Mouse (Mus musculus): ENCODE measurements around the gene Nt5c3b. TPM values are rescaled to one million over a fixed set of nuclear protein-coding genes. Genes with fewer than 3 reads are reported as not detected.
A peak's percentile ranks its signal among the peaks of the same experiment; 100 is the strongest.

Nt5c3b gene
- polyA plus RNA-seq, 2 experiments, result 138 to 140 TPM

GRCm38 (mm10) chr11:100395861-100396631, 45.6 kb downstream of the Nt5c3b start:
- Histone ChIP-seq H3K4me3 (replicated peaks; ENCODE audit: low read length) (peak overlapping the region; percentile 70), H3K4me1 (ENCODE audit: control insufficient read depth, insufficient read depth, low read length) (peaks cover 22% of the 10 kb centered on the region), H3K27me3 (ENCODE audit: control insufficient read depth, insufficient read depth, low read length) (no peaks in the 10 kb centered on the region), H3K36me3 (ENCODE audit: control insufficient read depth, insufficient read depth, low read length) (peaks cover 3% of the 10 kb centered on the region; the same call in 1 of the 2 replicates), H3K27ac (replicated peaks; ENCODE audit: low read depth, low read length) (no peak overlapping the region; the same call in 1 of the 2 replicates), H3K4me2 (replicated peaks; ENCODE audit: low read depth, low read length, severe bottlenecking) (peak overlapping the region; percentile 80), H3K9ac (ENCODE audit: low read depth, low read length, severe bottlenecking) (peak overlapping the region; percentile 72; the same call in 1 of the 2 replicates), H3K9me3 (ENCODE audit: control insufficient read depth, low read length) (no peaks in the 10 kb centered on the region)
- DNase-seq (ENCODE audit: low spot score), result no peak
- ATAC-seq (ENCODE audit: low FRiP score, low read depth), result no peak
- TF ChIP-seq POLR2A (IDR thresholded peaks at IDR 0.05; ENCODE audit: borderline replicate concordance, extremely low read depth, insufficient read depth, insufficient read length), result no peak
- WGBS, result 40% methylated on average over 17 of the region's 17 CpGs

DNA sequence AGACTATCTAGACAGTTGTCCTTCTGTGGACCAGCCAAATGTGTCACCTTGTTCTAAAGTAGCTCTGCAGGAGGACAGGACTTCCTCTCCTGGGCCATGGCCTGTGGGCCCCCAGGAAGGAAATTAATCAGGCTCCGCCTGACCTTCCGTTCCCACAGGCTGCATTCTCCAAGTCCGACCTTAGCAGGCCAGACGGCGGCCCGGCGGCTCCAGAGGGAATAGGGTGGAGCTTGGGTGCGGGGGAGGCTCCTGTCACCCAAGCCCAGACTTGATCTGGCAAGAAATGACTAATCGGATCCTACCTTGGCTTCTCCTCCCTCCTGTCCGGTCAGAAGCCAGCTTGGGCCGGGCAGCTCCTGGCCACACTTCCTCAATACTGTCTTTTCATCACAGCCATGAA, 46.4 kb downstream of the Nt5c3b start:
- no peak overlapping the region; the same call in 1 of the 2 replicates for H3K27ac ChIP-seq (replicated peaks; ENCODE audit: low read depth, low read length)
- no peak for TF ChIP-seq POLR2A (IDR thresholded peaks at IDR 0.05; ENCODE audit: borderline replicate concordance, extremely low read depth, insufficient read depth, insufficient read length)
- WGBS, result 26% methylated on average over 11 of the region's 11 CpGs
- ATAC-seq (ENCODE audit: low FRiP score, low read depth) (no peak), DNase-seq (ENCODE audit: low spot score) (no peak)
- H3K4me3 ChIP-seq (replicated peaks; ENCODE audit: low read length), result peak overlapping the region; percentile 70; the same call in 1 of the 2 replicates
- H3K36me3 ChIP-seq (ENCODE audit: control insufficient read depth, insufficient read depth, low read length), result peaks cover 3% of the 10 kb centered on the region; the same call in 1 of the 2 replicates
- H3K27me3 ChIP-seq (ENCODE audit: control insufficient read depth, insufficient read depth, low read length), result no peaks in the 10 kb centered on the region
- peak overlapping the region; percentile 80 for H3K4me2 ChIP-seq (replicated peaks; ENCODE audit: low read depth, low read length, severe bottlenecking)
- peaks cover 24% of the 10 kb centered on the region for H3K4me1 ChIP-seq (ENCODE audit: control insufficient read depth, insufficient read depth, low read length)
- no peaks in the 10 kb centered on the region for H3K9me3 ChIP-seq (ENCODE audit: control insufficient read depth, low read length)
- peak overlapping the region; percentile 72; the same call in 1 of the 2 replicates for H3K9ac ChIP-seq (ENCODE audit: low read depth, low read length, severe bottlenecking)

GRCm38 (mm10) chr11:100394353-100395074, 47.1 kb downstream of the Nt5c3b start:
- WGBS, result 57% methylated on average over 5 of the region's 5 CpGs
- ATAC-seq (ENCODE audit: low FRiP score, low read depth) (no peak), DNase-seq (ENCODE audit: low spot score) (no peak)
- Histone ChIP-seq H3K27me3 (ENCODE audit: control insufficient read depth, insufficient read depth, low read length) (no peaks in the 10 kb centered on the region), H3K9me3 (ENCODE audit: control insufficient read depth, low read length) (no peaks in the 10 kb centered on the region), H3K27ac (replicated peaks; ENCODE audit: low read depth, low read length) (no peak overlapping the region), H3K4me1 (ENCODE audit: control insufficient read depth, insufficient read depth, low read length) (peaks cover 24% of the 10 kb centered on the region), H3K9ac (ENCODE audit: low read depth, low read length, severe bottlenecking) (peak overlapping the region; percentile 72; the same call in 1 of the 2 replicates), H3K4me2 (replicated peaks; ENCODE audit: low read depth, low read length, severe bottlenecking) (peak overlapping the region; percentile 80; the same call in 1 of the 2 replicates), H3K4me3 (replicated peaks; ENCODE audit: low read length) (no peak overlapping the region), H3K36me3 (ENCODE audit: control insufficient read depth, insufficient read depth, low read length) (peaks cover 3% of the 10 kb centered on the region; the same call in 1 of the 2 replicates)
- TF ChIP-seq POLR2A (IDR thresholded peaks at IDR 0.05; ENCODE audit: borderline replicate concordance, extremely low read depth, insufficient read depth, insufficient read length), result no peak

GRCm38 (mm10) chr11:100393733-100394132, 47.9 kb downstream of the Nt5c3b start:
- DNase-seq (ENCODE audit: low spot score) (no peak), ATAC-seq (ENCODE audit: low FRiP score, low read depth) (no peak)
- Histone ChIP-seq H3K27ac (replicated peaks; ENCODE audit: low read depth, low read length) (no peak overlapping the region), H3K9me3 (ENCODE audit: control insufficient read depth, low read length) (no peaks in the 10 kb centered on the region), H3K4me2 (replicated peaks; ENCODE audit: low read depth, low read length, severe bottlenecking) (no peak overlapping the region), H3K4me3 (replicated peaks; ENCODE audit: low read length) (no peak overlapping the region), H3K4me1 (ENCODE audit: control insufficient read depth, insufficient read depth, low read length) (peaks cover 26% of the 10 kb centered on the region), H3K27me3 (ENCODE audit: control insufficient read depth, insufficient read depth, low read length) (no peaks in the 10 kb centered on the region), H3K36me3 (ENCODE audit: control insufficient read depth, insufficient read depth, low read length) (peaks cover 3% of the 10 kb centered on the region; the same call in 1 of the 2 replicates), H3K9ac (ENCODE audit: low read depth, low read length, severe bottlenecking) (no peak overlapping the region)
- 54% methylated on average over 7 of the region's 7 CpGs for WGBS
- TF ChIP-seq POLR2A (IDR thresholded peaks at IDR 0.05; ENCODE audit: borderline replicate concordance, extremely low read depth, insufficient read depth, insufficient read length), result no peak

DNA sequence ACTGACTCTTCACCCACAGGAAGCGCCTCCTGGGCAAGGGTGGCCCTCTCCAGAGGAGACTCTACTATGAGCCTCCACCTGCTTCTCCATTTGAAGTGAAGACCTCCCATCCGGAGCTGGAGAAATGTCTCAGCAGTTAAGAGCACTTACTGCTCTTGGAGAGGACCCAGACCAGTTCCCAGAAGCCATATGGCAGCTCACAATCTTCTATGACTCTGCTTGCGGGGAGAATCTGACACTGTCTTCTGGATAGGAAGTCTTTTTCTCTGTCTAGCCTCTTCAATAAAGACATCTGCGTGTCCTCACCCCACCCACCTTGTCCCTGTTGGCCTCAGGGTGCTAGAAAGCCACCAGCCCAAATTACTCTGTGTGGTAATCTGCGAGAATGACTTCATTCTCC, 48.6 kb downstream of the Nt5c3b start:
- Histone ChIP-seq H3K4me1 (ENCODE audit: control insufficient read depth, insufficient read depth, low read length) (peaks cover 32% of the 10 kb centered on the region), H3K9me3 (ENCODE audit: control insufficient read depth, low read length) (no peaks in the 10 kb centered on the region), H3K4me2 (replicated peaks; ENCODE audit: low read depth, low read length, severe bottlenecking) (no peak overlapping the region), H3K9ac (ENCODE audit: low read depth, low read length, severe bottlenecking) (no peak overlapping the region), H3K36me3 (ENCODE audit: control insufficient read depth, insufficient read depth, low read length) (peaks cover 3% of the 10 kb centered on the region; the same call in 1 of the 2 replicates), H3K4me3 (replicated peaks; ENCODE audit: low read length) (no peak overlapping the region), H3K27ac (replicated peaks; ENCODE audit: low read depth, low read length) (no peak overlapping the region), H3K27me3 (ENCODE audit: control insufficient read depth, insufficient read depth, low read length) (no peaks in the 10 kb centered on the region)
- ATAC-seq (ENCODE audit: low FRiP score, low read depth) (no peak), DNase-seq (ENCODE audit: low spot score) (no peak)
- no peak for TF ChIP-seq POLR2A (IDR thresholded peaks at IDR 0.05; ENCODE audit: borderline replicate concordance, extremely low read depth, insufficient read depth, insufficient read length)
- WGBS, result 73% methylated on average over 5 of the region's 5 CpGs

Data from limb, embryonic 14.5 days (tissue).